Mouse (Mus musculus) kidney, embryonic 15.5 days (tissue): ENCODE results near the gene Plxna4. TPM values are rescaled to one million over a fixed set of nuclear protein-coding genes. Genes with fewer than 3 reads are reported as not detected.
A peak's percentile ranks its signal among the peaks of the same experiment; 100 is the strongest.

ENCODE experiments used
- ATAC-seq: fragments of 200-750 bp; cut with Nextera tagmentation; replicated peaks from 2 replicates; pipeline ENCODE4 v1.8.0; 2017; ENCODE audit warnings: moderate TSS enrichment; ENCODE audit not compliant: low FRiP score
- H3K27ac ChIP-seq: fragments of 300-500 bp; sonication (generic); 2 replicates; pipeline ENCODE4 v1.5.1; 2015; ENCODE audit warnings: mild to moderate bottlenecking, inconsistent platforms
- H3K27me3 ChIP-seq: fragments of 300-500 bp; sonication (generic); 2 replicates; pipeline ENCODE4 v1.6.1; 2015; ENCODE audit warnings: inconsistent platforms
- H3K36me3 ChIP-seq: fragments of 300-500 bp; sonication (generic); 2 replicates; pipeline ENCODE4 v1.6.1; 2015; ENCODE audit warnings: inconsistent platforms
- H3K4me1 ChIP-seq: fragments of 300-500 bp; sonication (generic); 2 replicates; pipeline ENCODE4 v1.6.1; 2015; ENCODE audit warnings: inconsistent platforms
- H3K4me2 ChIP-seq: fragments of 300-500 bp; sonication (generic); 2 replicates; pipeline ENCODE4 v1.6.1; 2015; ENCODE audit warnings: moderate library complexity, mild to moderate bottlenecking, inconsistent platforms
- H3K4me3 ChIP-seq: fragments of 300-500 bp; sonication (generic); replicated peaks from 2 replicates; pipeline ENCODE4 v1.5.1; 2015; ENCODE audit warnings: mild to moderate bottlenecking, inconsistent platforms
- H3K9ac ChIP-seq: fragments of 300-500 bp; sonication (generic); 2 replicates; pipeline ENCODE4 v1.6.1; 2015; ENCODE audit warnings: mild to moderate bottlenecking, inconsistent platforms
- H3K9me3 ChIP-seq: fragments of 300-500 bp; sonication (generic); replicated peaks from 2 replicates; pipeline ENCODE4 v1.6.1; 2016; ENCODE audit warnings: inconsistent platforms
- WGBS: fragments of 180-500 bp; shearing (Covaris S2); methylation state at CpG from one replicate; pipeline ENCODE4 v1.1.7; 2015; ENCODE audit warnings: mixed read lengths; 5-methylcytosine and 5-hydroxymethylcytosine counted together
- polyA plus RNA-seq: library from polyadenylated mRNA; unstranded; fragments of >200 nt; fragmentation: Nextera tagmentation; extraction: Ambion mirVana; gene quantifications from 2 replicates; pipeline ENCODE4 v1.2.1, GENCODE M21; 2015

Plxna4 gene
- polyA plus RNA-seq, 1 experiment from 2014 or later = 2.0 TPM

DNA sequence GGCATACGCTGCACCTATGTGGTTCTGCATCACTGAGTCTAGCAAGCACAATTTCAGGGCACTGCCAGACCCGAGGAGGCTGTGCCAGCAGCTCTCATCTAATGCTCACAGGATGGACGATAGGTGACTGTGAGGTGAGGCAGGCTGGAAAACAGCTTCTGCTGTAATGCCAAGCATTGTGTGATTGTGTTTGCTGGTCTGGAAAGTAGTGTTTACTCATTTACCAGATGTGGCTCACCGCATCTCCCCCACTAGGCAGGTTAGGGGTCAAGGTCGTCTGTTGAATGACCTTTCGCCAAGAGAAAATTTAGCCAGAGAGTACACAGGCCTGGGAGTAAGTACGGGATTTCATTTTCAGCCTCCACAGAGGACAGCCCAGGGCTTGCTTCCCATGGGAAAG lies 377.9 kb downstream of the Plxna4 start:
- Histone ChIP-seq H3K36me3 (no peaks in the 10 kb centered on the region), H3K9ac (no peak overlapping the region), H3K27ac (peak overlapping the region; percentile 50; the same call in 1 of the 2 replicates), H3K27me3 (no peaks in the 10 kb centered on the region), H3K4me3 (no peak overlapping the region), H3K9me3 (no peaks in the 10 kb centered on the region), H3K4me1 (no peaks in the 10 kb centered on the region), H3K4me2 (no peak overlapping the region)
- peak; percentile 78 for ATAC-seq
- 64% methylated on average over 7 of the region's 7 CpGs for WGBS

DNA sequence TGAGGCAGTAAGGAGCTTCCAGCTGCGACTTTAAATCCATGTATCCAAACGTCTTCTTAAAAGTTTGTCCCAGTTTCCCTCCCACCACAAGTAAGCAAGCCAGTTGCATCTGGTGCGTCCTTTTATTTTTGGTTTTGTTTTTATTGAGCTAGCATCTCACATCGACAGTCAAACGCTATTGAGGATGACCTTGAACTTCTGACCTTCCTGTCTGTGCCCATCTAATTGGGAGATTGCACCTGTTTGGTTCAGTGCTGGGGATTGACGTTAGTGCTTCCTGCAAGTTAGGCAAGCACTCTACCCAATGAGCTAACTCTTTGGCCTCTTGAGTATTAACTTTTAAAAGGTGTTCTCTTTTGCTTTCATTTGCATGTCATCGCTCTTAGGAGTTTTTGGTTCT lies 379.0 kb downstream of the Plxna4 start:
- Histone ChIP-seq H3K27me3 (no peaks in the 10 kb centered on the region), H3K4me2 (no peak overlapping the region), H3K4me1 (no peaks in the 10 kb centered on the region), H3K9ac (no peak overlapping the region), H3K4me3 (no peak overlapping the region), H3K36me3 (no peaks in the 10 kb centered on the region), H3K27ac (no peak overlapping the region), H3K9me3 (no peaks in the 10 kb centered on the region)
- WGBS = 73% methylated on average over 7 of the region's 7 CpGs
- ATAC-seq = no peak

DNA sequence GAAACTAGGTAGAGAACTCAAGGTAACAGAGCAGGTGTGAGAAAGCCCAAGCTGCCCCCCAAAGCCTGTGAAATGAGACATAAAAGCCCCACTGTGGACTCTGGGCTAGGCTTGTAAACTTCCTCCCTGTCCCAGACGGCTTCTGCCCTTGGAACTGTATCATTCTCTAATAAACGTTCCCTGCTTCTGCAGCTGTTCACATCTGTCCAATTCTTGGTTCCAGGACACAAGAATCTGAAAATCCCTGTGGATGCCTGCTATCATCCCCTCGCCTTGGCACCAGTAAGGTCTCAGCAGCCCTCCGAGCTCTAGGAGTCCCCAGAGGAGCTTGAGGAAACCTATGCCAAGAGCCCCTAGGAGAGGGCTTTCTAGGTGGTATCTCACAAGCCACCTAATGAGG lies 383.7 kb downstream of the Plxna4 start:
- Histone ChIP-seq H3K4me1 (0 out of 2 replicates have a peak, but pooled peaks cover 5% of the 10 kb centered on the region), H3K9me3 (no peaks in the 10 kb centered on the region), H3K9ac (no peak overlapping the region), H3K27me3 (no peaks in the 10 kb centered on the region), H3K27ac (no peak overlapping the region), H3K36me3 (no peaks in the 10 kb centered on the region), H3K4me3 (no peak overlapping the region), H3K4me2 (no peak overlapping the region)
- 70% methylated on average over 4 of the region's 4 CpGs for WGBS
- ATAC-seq = no peak

DNA sequence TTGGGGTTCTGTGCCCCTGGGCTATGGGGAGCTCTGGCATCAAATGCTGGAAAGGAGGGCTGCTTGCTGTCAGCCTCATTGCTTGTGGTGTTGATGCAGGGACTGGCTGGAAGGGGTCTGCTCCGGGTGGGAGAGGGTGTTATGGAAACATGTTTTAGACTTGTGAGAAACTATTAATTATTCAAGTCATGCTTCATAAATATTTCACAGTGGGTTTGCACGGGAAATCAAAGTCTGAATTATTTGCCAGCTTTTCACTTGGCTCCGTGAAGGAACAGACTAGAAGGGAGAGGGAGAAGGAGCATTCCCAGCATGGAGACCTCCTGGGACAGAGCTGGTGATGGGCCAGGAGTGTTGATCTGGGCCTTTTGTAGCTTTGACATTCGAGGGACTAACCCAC lies 384.6 kb downstream of the Plxna4 start:
- H3K27me3 ChIP-seq = no peaks in the 10 kb centered on the region
- H3K4me1 ChIP-seq = 0 out of 2 replicates have a peak, but pooled peaks cover 5% of the 10 kb centered on the region
- no peaks in the 10 kb centered on the region for H3K36me3 ChIP-seq
- H3K4me2 ChIP-seq = no peak overlapping the region
- H3K27ac ChIP-seq = peak overlapping the region; percentile 66
- H3K4me3 ChIP-seq = no peak overlapping the region
- no peaks in the 10 kb centered on the region for H3K9me3 ChIP-seq
- H3K9ac ChIP-seq = no peak overlapping the region
- no peak for ATAC-seq
- WGBS = 15% methylated on average over 4 of the region's 4 CpGs

DNA sequence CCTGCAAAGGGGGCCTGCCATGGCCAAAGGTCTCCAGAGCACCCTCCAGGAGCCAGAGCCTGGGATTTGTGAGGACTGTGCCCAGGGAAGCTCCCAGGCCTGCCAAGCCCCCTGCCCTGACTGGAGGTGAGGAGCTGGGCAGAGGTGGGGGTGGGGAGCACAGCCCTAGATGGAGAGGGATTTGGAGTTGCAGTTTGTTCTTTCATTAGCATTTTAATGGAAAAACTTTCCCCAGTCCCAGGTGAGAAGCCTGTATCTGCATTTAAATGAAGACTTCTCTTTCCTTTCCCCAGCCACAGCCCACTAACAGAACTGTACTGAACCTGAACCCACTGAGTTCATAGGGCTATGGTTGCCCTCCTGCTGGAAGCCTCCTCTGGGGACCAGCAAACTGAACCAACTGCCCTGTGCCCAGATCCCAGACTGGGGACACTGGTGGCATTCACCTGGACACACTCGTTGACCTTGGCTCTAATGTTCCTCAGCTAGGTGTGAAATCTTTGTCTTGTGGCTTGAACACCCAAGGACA lies 385.3 kb downstream of the Plxna4 start:
- no peaks in the 10 kb centered on the region for H3K36me3 ChIP-seq
- ATAC-seq = peak; percentile 29; the same call in 1 of the 2 replicates
- H3K27ac ChIP-seq = peak overlapping the region; percentile 66
- H3K27me3 ChIP-seq = no peaks in the 10 kb centered on the region
- WGBS = 50% methylated on average over 1 of the region's 1 CpGs
- H3K9me3 ChIP-seq = no peaks in the 10 kb centered on the region
- no peak overlapping the region for H3K9ac ChIP-seq
- H3K4me1 ChIP-seq = 0 out of 2 replicates have a peak, but pooled peaks cover 5% of the 10 kb centered on the region
- H3K4me2 ChIP-seq = no peak overlapping the region
- H3K4me3 ChIP-seq = no peak overlapping the region

DNA sequence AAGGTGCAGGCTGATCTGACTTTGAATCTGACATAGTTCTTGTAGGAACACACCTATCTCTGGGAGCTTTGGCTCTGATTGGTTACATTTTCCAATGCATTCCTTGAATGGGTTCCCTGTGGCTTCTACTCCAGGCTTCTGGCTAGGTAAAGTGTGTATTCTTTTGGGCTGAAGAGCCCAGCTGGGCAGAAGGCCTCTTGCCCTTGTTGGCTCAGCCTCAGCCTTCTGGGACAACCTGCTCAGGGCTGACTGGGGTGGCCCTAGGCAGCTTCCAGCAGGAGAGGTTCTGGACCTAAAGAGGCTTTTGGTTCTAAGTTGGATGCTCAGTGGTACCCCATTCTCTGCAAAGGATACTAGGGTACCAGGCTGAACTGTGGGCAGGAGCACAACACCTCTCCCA lies 386.5 kb downstream of the Plxna4 start:
- Histone ChIP-seq H3K9me3 (no peaks in the 10 kb centered on the region), H3K36me3 (no peaks in the 10 kb centered on the region), H3K4me3 (no peak overlapping the region), H3K27me3 (no peaks in the 10 kb centered on the region), H3K27ac (no peak overlapping the region), H3K4me1 (0 out of 2 replicates have a peak, but pooled peaks cover 8% of the 10 kb centered on the region), H3K9ac (no peak overlapping the region), H3K4me2 (no peak overlapping the region)
- no peak for ATAC-seq

DNA sequence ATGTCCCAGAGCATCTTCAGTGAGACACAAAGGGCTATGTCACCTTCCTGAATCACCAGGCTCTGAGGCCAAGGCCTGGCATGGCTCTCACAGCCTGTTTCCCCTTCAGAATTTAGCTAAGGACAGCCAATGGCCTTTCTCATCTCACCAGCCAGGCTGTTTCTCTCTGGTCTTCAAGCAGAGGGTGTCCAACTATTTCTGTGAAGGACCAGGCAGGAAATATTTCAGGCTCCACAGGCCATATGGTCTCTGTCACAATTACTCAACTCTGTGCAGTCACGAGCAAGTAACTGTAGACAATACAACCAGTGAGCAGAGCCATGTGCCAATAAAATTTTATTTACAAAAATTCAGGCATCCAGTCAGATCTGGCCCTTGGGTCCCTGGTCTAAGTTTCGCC lies 388.4 kb downstream of the Plxna4 start:
- ATAC-seq = no peak
- 0 out of 2 replicates have a peak, but pooled peaks cover 8% of the 10 kb centered on the region for H3K4me1 ChIP-seq
- no peak overlapping the region for H3K27ac ChIP-seq
- H3K9me3 ChIP-seq = no peaks in the 10 kb centered on the region
- H3K4me3 ChIP-seq = no peak overlapping the region
- WGBS = 56% methylated on average over 2 of the region's 2 CpGs
- no peak overlapping the region for H3K4me2 ChIP-seq
- H3K36me3 ChIP-seq = no peaks in the 10 kb centered on the region
- no peaks in the 10 kb centered on the region for H3K27me3 ChIP-seq
- H3K9ac ChIP-seq = no peak overlapping the region

DNA sequence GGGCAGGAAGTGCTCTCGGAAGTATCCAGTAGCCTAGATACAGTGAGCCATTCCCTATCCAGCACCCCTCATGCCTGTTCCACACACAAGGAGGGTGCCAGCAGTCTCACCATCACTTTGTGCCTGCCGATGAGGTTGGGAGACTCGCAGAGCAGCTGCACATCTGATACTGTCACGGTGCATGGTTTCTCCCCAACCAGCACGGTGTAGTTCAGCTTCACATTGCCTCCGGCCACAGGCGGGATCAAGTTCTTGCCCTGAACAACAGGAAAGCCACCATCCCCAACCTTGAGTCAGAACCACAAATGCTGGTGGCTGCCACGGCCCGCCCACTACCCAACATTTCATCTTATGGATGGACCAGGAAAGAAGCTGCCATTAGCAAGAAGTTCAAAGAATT lies 391.1 kb downstream of the Plxna4 start:
- 50% methylated on average over 9 of the region's 9 CpGs for WGBS
- Histone ChIP-seq H3K4me1 (0 out of 2 replicates have a peak, but pooled peaks cover 2% of the 10 kb centered on the region), H3K4me2 (no peak overlapping the region), H3K27ac (no peak overlapping the region), H3K36me3 (no peaks in the 10 kb centered on the region), H3K27me3 (no peaks in the 10 kb centered on the region), H3K4me3 (no peak overlapping the region), H3K9me3 (no peaks in the 10 kb centered on the region), H3K9ac (no peak overlapping the region)
- ATAC-seq = peak; percentile 56; the same call in 1 of the 2 replicates

DNA sequence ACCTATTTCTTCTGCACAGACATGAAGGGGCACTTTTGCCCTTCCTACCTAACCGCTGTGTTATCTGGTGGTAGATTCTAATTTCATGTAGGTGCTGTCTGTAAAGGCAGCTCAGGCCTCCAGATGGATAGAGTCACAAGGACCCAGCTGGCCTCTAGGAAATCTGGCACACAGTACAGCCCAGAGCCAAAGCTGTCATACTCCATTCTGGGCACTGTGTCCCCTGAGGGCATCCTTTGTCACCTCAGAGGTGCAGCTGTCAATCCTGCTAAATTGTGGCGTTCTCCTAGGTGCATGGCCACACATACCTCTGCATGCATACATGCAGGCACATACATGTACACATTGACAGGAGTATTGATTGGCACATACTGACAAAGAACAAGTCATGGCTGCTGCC lies 394.9 kb downstream of the Plxna4 start:
- Histone ChIP-seq H3K9ac (no peak overlapping the region), H3K27ac (no peak overlapping the region), H3K9me3 (no peaks in the 10 kb centered on the region), H3K36me3 (no peaks in the 10 kb centered on the region), H3K27me3 (no peaks in the 10 kb centered on the region), H3K4me2 (no peak overlapping the region), H3K4me1 (0 out of 2 replicates have a peak, but pooled peaks cover 2% of the 10 kb centered on the region), H3K4me3 (no peak overlapping the region)
- WGBS = 83% methylated on average over 2 of the region's 2 CpGs
- ATAC-seq = no peak

DNA sequence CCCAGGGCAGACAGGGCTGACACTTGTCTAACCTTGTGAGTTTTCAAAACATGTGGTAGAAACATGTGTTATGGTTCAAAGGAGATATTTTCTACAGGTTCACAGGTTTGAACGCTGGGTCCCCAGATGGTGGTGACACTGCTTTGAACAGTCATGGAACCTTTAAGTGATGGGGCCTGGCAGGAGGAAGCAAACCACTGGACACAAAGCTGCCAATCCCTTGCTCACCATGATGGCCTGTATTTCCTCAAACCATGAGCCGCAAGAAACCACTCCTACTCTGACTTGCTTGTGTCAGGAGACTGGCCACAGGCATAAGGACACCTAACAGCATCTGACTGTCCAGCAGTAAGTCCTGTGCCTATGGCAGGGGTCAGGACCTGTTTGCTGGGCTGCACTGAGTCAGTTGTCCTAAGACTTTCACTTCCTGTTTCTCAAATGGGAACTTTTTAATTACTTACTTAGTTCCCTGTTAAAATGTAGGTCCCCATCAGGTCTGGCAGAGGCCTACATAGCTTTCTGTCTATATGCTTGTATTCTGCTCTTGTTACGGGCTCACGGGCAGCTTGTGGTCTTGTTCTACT lies 403.5 kb downstream of the Plxna4 start:
- Histone ChIP-seq H3K4me1 (no peaks in the 10 kb centered on the region), H3K4me2 (no peak overlapping the region), H3K27ac (no peak overlapping the region), H3K9ac (no peak overlapping the region), H3K36me3 (no peaks in the 10 kb centered on the region), H3K4me3 (no peak overlapping the region), H3K27me3 (no peaks in the 10 kb centered on the region), H3K9me3 (no peaks in the 10 kb centered on the region)
- WGBS = 89% methylated on average over 4 of the region's 4 CpGs
- ATAC-seq = no peak

DNA sequence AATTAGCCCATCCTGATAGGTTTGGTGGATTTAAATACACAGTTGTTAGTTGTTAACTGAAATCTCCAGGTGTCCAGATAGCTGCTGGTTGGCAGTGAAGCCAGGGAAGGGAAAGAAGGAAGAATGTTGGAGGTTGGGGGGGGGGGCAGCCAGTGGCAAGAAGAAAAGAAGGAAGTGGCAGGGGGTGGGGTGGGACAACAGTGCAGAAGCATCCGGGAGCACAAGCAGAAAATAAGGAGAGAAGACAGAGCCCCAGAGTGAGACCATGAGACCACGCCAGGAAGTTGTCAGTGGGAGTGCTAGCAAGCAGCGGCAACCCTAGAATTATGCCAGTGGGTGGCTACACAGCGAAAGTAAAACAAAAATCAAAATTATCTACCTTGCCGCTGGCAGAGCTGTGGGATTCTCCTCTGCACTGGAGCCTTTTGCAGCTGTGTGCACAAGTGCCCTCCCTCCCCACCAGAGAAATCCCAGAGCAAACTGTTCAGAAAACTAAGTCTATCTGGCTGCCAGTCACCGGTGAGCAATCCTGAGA lies 404.3 kb downstream of the Plxna4 start:
- Histone ChIP-seq H3K4me1 (no peaks in the 10 kb centered on the region), H3K27ac (no peak overlapping the region), H3K36me3 (no peaks in the 10 kb centered on the region), H3K4me3 (no peak overlapping the region), H3K9ac (no peak overlapping the region), H3K27me3 (no peaks in the 10 kb centered on the region), H3K9me3 (no peaks in the 10 kb centered on the region), H3K4me2 (no peak overlapping the region)
- 64% methylated on average over 6 of the region's 6 CpGs for WGBS
- ATAC-seq = no peak

DNA sequence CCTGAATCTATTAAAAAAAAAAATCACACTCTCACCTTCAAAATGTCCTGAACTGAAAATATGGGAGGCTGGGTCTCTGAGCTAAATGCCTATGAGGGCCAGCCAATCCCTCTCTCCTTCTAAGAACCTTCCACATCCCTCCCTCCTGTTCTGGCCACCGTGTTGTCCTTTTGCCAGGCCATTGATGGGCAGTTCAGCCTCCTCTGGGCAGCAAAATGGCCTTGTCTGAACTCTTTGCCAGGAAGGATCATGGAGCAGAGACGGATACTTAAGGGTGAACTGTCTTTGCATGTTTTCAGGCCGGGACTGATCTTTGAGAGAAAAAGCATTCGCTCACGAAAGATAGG lies 408.0 kb downstream of the Plxna4 start:
- H3K4me2 ChIP-seq = no peak overlapping the region
- ATAC-seq = no peak
- no peak overlapping the region for H3K4me3 ChIP-seq
- H3K9ac ChIP-seq = no peak overlapping the region
- no peak overlapping the region for H3K27ac ChIP-seq
- no peaks in the 10 kb centered on the region for H3K27me3 ChIP-seq
- no peaks in the 10 kb centered on the region for H3K4me1 ChIP-seq
- H3K36me3 ChIP-seq = no peaks in the 10 kb centered on the region
- WGBS = 74% methylated on average over 5 of the region's 5 CpGs
- no peaks in the 10 kb centered on the region for H3K9me3 ChIP-seq
